Mouse (Mus musculus): ENCODE data around the gene Smco3. TPM values are rescaled to one million over a fixed set of nuclear protein-coding genes. Genes with fewer than 3 reads are reported as not detected.

Smco3 gene
- polyA plus RNA-seq, 1 experiment from 2014 or later: 0.20 TPM

- WGBS: 91% methylated on average over 3 of the region's 3 CpGs
- peaks cover 11% of the 10 kb centered on the region; the same call in 1 of the 2 replicates for H3K4me1 ChIP-seq
- ATAC-seq (ENCODE audit: extremely low read depth, insufficient number of reproducible peaks, low FRiP score, low TSS enrichment): no peak
Observed at GRCm38 (mm10) chr6:136847267-136847666, 12.0 kb upstream of the Smco3 start.

GRCm38 (mm10) chr6:136845706-136846480 is 10.6 kb upstream of the Smco3 start:
- ATAC-seq (ENCODE audit: extremely low read depth, insufficient number of reproducible peaks, low FRiP score, low TSS enrichment): no peak
- no peaks in the 10 kb centered on the region for H3K27me3 ChIP-seq (replicated peaks)
- 69% methylated on average over 5 of the region's 5 CpGs for WGBS

More at GRCm38 (mm10) chr6:136847267-136847666, 12.0 kb upstream of the Smco3 start:
- no peak overlapping the region for H3K9ac ChIP-seq
- no peak overlapping the region for H3K4me3 ChIP-seq
- peaks cover 24% of the 10 kb centered on the region for H3K36me3 ChIP-seq
- no peak overlapping the region for H3K4me2 ChIP-seq
- H3K27me3 ChIP-seq (replicated peaks): no peaks in the 10 kb centered on the region
- no peaks in the 10 kb centered on the region for H3K9me3 ChIP-seq
- no peak overlapping the region for H3K27ac ChIP-seq (replicated peaks)

GRCm38 (mm10) chr6:136844903-136845302 is 9.7 kb upstream of the Smco3 start:
- Histone ChIP-seq H3K4me1 (0 out of 2 replicates have a peak, but pooled peaks cover 3% of the 10 kb centered on the region), H3K36me3 (peaks cover 17% of the 10 kb centered on the region), H3K4me2 (no peak overlapping the region), H3K27me3 (replicated peaks) (no peaks in the 10 kb centered on the region), H3K27ac (replicated peaks) (no peak overlapping the region), H3K9me3 (no peaks in the 10 kb centered on the region), H3K4me3 (no peak overlapping the region), H3K9ac (no peak overlapping the region)
- no peak for ATAC-seq (ENCODE audit: extremely low read depth, insufficient number of reproducible peaks, low FRiP score, low TSS enrichment)
- 62% methylated on average over 2 of the region's 2 CpGs for WGBS

More at GRCm38 (mm10) chr6:136845706-136846480, 10.6 kb upstream of the Smco3 start:
- Histone ChIP-seq H3K4me1 (0 out of 2 replicates have a peak, but pooled peaks cover 9% of the 10 kb centered on the region), H3K9me3 (no peaks in the 10 kb centered on the region), H3K36me3 (peaks cover 17% of the 10 kb centered on the region), H3K9ac (no peak overlapping the region), H3K4me3 (no peak overlapping the region), H3K4me2 (no peak overlapping the region), H3K27ac (replicated peaks) (no peak overlapping the region)

- Histone ChIP-seq H3K4me2 (no peak overlapping the region), H3K4me1 (no peaks in the 10 kb centered on the region), H3K9me3 (no peaks in the 10 kb centered on the region), H3K4me3 (no peak overlapping the region), H3K36me3 (no peaks in the 10 kb centered on the region), H3K9ac (no peak overlapping the region), H3K27ac (replicated peaks) (no peak overlapping the region), H3K27me3 (replicated peaks) (no peaks in the 10 kb centered on the region)
- no peak for ATAC-seq (ENCODE audit: extremely low read depth, insufficient number of reproducible peaks, low FRiP score, low TSS enrichment)
- 67% methylated on average over 3 of the region's 3 CpGs for WGBS
Observed at GRCm38 (mm10) chr6:136837323-136837722, 2.1 kb upstream of the Smco3 start.

DNA sequence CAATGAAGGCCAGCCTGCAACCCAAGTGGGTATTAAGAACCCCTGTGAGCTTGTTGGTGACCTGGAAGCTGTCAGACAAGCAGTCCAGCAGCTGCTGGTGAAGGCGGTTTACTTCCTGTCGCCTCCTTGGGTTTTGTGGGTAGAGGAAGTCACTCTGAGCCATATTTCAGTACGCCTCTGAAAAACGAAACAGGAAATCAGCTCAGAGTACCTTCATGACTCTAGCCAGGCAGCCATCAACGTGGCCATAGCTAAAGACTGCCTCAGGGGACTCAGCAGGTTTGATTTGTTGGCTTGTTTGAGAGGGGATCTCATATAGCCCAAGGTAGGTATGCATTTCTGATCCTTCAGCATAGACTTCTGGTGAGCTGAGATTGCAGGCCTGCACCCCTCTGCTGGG is 3.5 kb downstream of the Smco3 start:
- Histone ChIP-seq H3K4me2 (no peak overlapping the region), H3K36me3 (no peaks in the 10 kb centered on the region), H3K9ac (no peak overlapping the region), H3K27me3 (replicated peaks) (peaks cover 5% of the 10 kb centered on the region; the same call in 1 of the 2 replicates), H3K4me1 (peaks cover 10% of the 10 kb centered on the region), H3K9me3 (no peaks in the 10 kb centered on the region), H3K27ac (replicated peaks) (no peak overlapping the region), H3K4me3 (no peak overlapping the region)
- WGBS: 63% methylated on average over 5 of the region's 5 CpGs
- ATAC-seq (ENCODE audit: extremely low read depth, insufficient number of reproducible peaks, low FRiP score, low TSS enrichment): no peak

DNA sequence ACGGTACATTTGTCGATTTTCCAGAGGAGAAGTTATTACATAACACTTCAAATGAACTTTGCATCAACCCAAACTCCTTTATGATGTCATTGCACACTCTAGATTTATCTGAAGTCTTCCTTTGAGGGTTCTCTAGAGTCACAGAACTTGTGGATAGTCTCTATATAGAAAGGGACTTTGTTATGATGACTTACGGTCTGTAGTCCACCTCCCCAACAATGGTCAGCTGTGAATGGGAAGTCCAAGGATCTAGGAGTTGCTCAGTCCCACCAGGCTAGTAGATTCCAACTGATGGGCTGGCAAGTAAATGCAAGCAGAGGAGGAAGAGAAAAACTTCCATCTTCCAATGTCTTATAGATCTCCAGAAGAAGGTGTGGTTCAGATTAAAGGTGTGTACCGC is 6.6 kb downstream of the Smco3 start:
- Histone ChIP-seq H3K4me1 (peaks cover 18% of the 10 kb centered on the region), H3K27me3 (replicated peaks) (peaks cover 5% of the 10 kb centered on the region; the same call in 1 of the 2 replicates), H3K36me3 (peaks cover 21% of the 10 kb centered on the region), H3K9me3 (no peaks in the 10 kb centered on the region), H3K27ac (replicated peaks) (peak overlapping the region; percentile 74), H3K9ac (peak overlapping the region; percentile 72), H3K4me2 (peak overlapping the region; percentile 66), H3K4me3 (peak overlapping the region; percentile 100)
- WGBS: 33% methylated on average over 4 of the region's 4 CpGs
- no peak for ATAC-seq (ENCODE audit: extremely low read depth, insufficient number of reproducible peaks, low FRiP score, low TSS enrichment)

DNA sequence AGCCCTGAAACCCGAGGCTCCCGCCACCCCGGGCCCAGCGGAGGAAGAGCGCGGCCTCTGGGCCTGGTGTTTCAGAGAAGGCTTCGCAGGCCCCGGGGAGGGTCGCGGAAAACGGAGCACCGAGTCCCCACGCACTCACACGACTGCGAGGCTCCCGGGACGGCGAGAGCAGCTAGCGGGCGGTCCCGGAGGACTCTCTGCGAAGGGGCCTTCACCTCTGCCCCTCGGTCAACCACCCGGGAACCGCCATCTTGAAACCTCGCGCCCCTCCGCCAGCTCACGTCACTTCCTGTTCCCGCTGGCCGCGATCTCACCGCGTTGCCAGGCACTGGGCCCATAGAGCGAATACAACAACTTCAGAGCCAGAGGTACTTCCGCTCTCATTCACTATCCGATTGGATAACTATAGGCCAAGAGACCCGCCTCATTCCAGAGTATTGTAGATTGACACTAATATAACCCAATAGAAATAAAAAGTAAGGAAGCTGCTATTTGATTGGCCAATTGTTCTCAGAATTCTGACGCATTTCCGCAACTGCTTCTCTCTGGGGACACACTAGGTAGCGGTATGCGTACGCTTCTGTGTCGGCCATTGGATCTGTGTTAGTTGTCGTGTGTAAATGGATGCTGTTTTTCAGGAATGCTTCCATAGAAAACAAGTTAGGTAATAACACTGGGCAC is 7.2 kb downstream of the Smco3 start, which contains the start of gene Wbp11:
Gene Wbp11, minus strand, starts transcription at position 353 of the 681 bp plus-strand sequence.
- peaks cover 5% of the 10 kb centered on the region; the same call in 1 of the 2 replicates for H3K27me3 ChIP-seq (replicated peaks)
- H3K4me2 ChIP-seq: peak within 1 kb of the TSS; percentile 91
- under 1% methylated on average over 45 of the region's 45 CpGs for WGBS
- peak; percentile 100 for ATAC-seq (ENCODE audit: extremely low read depth, insufficient number of reproducible peaks, low FRiP score, low TSS enrichment)
- H3K27ac ChIP-seq (replicated peaks): peak within 1 kb of the TSS; percentile 88
- peaks cover 18% of the 10 kb centered on the region for H3K4me1 ChIP-seq
- H3K4me3 ChIP-seq: peak within 1 kb of the TSS; percentile 100
- H3K9ac ChIP-seq: peak within 1 kb of the TSS; percentile 99
- H3K9me3 ChIP-seq: no peaks in the 10 kb centered on the region
- H3K36me3 ChIP-seq: peaks cover 24% of the 10 kb centered on the region

GRCm38 (mm10) chr6:136827516-136827880 is 7.8 kb downstream of the Smco3 start, which contains the start of gene BC049715:
Gene BC049715 (plus strand): TSS chr6:136827626.
- Histone ChIP-seq H3K4me2 (peak within 1 kb of the TSS; percentile 91), H3K9me3 (no peaks in the 10 kb centered on the region), H3K36me3 (peaks cover 29% of the 10 kb centered on the region), H3K9ac (peak within 1 kb of the TSS; percentile 99), H3K4me3 (peak within 1 kb of the TSS; percentile 100), H3K27me3 (replicated peaks) (peaks cover 5% of the 10 kb centered on the region; the same call in 1 of the 2 replicates), H3K27ac (replicated peaks) (peak within 1 kb of the TSS; percentile 88), H3K4me1 (peaks cover 18% of the 10 kb centered on the region)
- WGBS: under 1% methylated on average over 34 of the region's 34 CpGs
- ATAC-seq (ENCODE audit: extremely low read depth, insufficient number of reproducible peaks, low FRiP score, low TSS enrichment): peak; percentile 45; the same call in 1 of the 2 replicates

GRCm38 (mm10) chr6:136827116-136827515 is 8.1 kb downstream of the Smco3 start:
- no peak for ATAC-seq (ENCODE audit: extremely low read depth, insufficient number of reproducible peaks, low FRiP score, low TSS enrichment)
- peak overlapping the region; percentile 99 for H3K9ac ChIP-seq
- no peaks in the 10 kb centered on the region for H3K9me3 ChIP-seq
- peaks cover 33% of the 10 kb centered on the region for H3K36me3 ChIP-seq
- peaks cover 5% of the 10 kb centered on the region; the same call in 1 of the 2 replicates for H3K27me3 ChIP-seq (replicated peaks)
- peaks cover 18% of the 10 kb centered on the region for H3K4me1 ChIP-seq
- H3K4me3 ChIP-seq: peak overlapping the region; percentile 100
- H3K4me2 ChIP-seq: peak overlapping the region; percentile 91
- WGBS: 9% methylated on average over 7 of the region's 7 CpGs
- H3K27ac ChIP-seq (replicated peaks): peak overlapping the region; percentile 88; the same call in 1 of the 2 replicates

GRCm38 (mm10) chr6:136824987-136825386 is 10.3 kb downstream of the Smco3 start:
- peaks cover 29% of the 10 kb centered on the region for H3K4me1 ChIP-seq
- H3K27ac ChIP-seq (replicated peaks): no peak overlapping the region
- H3K36me3 ChIP-seq: peaks cover 54% of the 10 kb centered on the region
- no peaks in the 10 kb centered on the region for H3K9me3 ChIP-seq
- no peak overlapping the region for H3K4me3 ChIP-seq
- no peaks in the 10 kb centered on the region for H3K27me3 ChIP-seq (replicated peaks)
- H3K4me2 ChIP-seq: no peak overlapping the region
- no peak overlapping the region for H3K9ac ChIP-seq
- ATAC-seq (ENCODE audit: extremely low read depth, insufficient number of reproducible peaks, low FRiP score, low TSS enrichment): no peak
- WGBS: 92% methylated on average over 8 of the region's 8 CpGs

GRCm38 (mm10) chr6:136821086-136821485 is 14.2 kb downstream of the Smco3 start:
- ATAC-seq (ENCODE audit: extremely low read depth, insufficient number of reproducible peaks, low FRiP score, low TSS enrichment): no peak
- Histone ChIP-seq H3K27ac (replicated peaks) (no peak overlapping the region), H3K4me3 (no peak overlapping the region), H3K4me2 (no peak overlapping the region), H3K9ac (no peak overlapping the region), H3K4me1 (peaks cover 15% of the 10 kb centered on the region), H3K36me3 (peaks cover 93% of the 10 kb centered on the region), H3K27me3 (replicated peaks) (no peaks in the 10 kb centered on the region), H3K9me3 (no peaks in the 10 kb centered on the region)
- WGBS: 87% methylated on average over 18 of the region's 18 CpGs
